Mouse (Mus musculus): ENCODE results near the gene Parvb. TPM values are rescaled to one million over a fixed set of nuclear protein-coding genes. Genes with fewer than 3 reads are reported as not detected.

The Parvb gene
- total and polyA plus RNA-seq, 2 experiments from 2014 or later = 10.8 to 26.1 TPM

GRCm38 (mm10) chr15:84213162-84213739 lies 18.6 kb upstream of the Parvb start:
- peaks cover 18% of the 10 kb centered on the region for H3K4me1 ChIP-seq (ENCODE audit: control insufficient read depth, insufficient read depth)
- TF ChIP-seq CTCF (IDR thresholded peaks at IDR 0.05; ENCODE audit: low read depth) = no peak
- no peak for TF ChIP-seq EP300 (IDR thresholded peaks at IDR 0.05; ENCODE audit: low read depth)
- H3K4me3 ChIP-seq (ENCODE audit: low read depth, low read length) = no peak overlapping the region
- ATAC-seq (ENCODE audit: insufficient read depth, low read depth) = no peak
- H3K36me3 ChIP-seq (replicated peaks; ENCODE audit: control insufficient read depth, insufficient read depth, low read length) = peaks cover 53% of the 10 kb centered on the region
- WGBS = 54% methylated on average over 6 of the region's 6 CpGs
- DNase-seq (ENCODE audit: low spot score) = no peak
- H3K27me3 ChIP-seq (ENCODE audit: control insufficient read depth, insufficient read depth, low read length) = no peaks in the 10 kb centered on the region
- H3K27ac ChIP-seq (ENCODE audit: low read depth) = peak overlapping the region; percentile 26; the same call in 1 of the 2 replicates
- H3K4me2 ChIP-seq (ENCODE audit: low read depth, low read length) = no peak overlapping the region
- no peaks in the 10 kb centered on the region for H3K9me3 ChIP-seq (replicated peaks; ENCODE audit: control insufficient read depth, low read length)
- H3K9ac ChIP-seq (replicated peaks; ENCODE audit: low read depth, low read length) = no peak overlapping the region

- Histone ChIP-seq H3K4me3 (ENCODE audit: low read depth, low read length) (no peak overlapping the region), H3K27me3 (ENCODE audit: control insufficient read depth, insufficient read depth, low read length) (no peaks in the 10 kb centered on the region), H3K9ac (replicated peaks; ENCODE audit: low read depth, low read length) (no peak overlapping the region), H3K9me3 (replicated peaks; ENCODE audit: control insufficient read depth, low read length) (no peaks in the 10 kb centered on the region), H3K4me2 (ENCODE audit: low read depth, low read length) (no peak overlapping the region), H3K27ac (ENCODE audit: low read depth) (no peak overlapping the region), H3K36me3 (replicated peaks; ENCODE audit: control insufficient read depth, insufficient read depth, low read length) (peaks cover 41% of the 10 kb centered on the region), H3K4me1 (ENCODE audit: control insufficient read depth, insufficient read depth) (peaks cover 20% of the 10 kb centered on the region)
- ATAC-seq (ENCODE audit: insufficient read depth, low read depth) (no peak), DNase-seq (ENCODE audit: low spot score) (no peak)
- no peak for TF ChIP-seq EP300 (IDR thresholded peaks at IDR 0.05; ENCODE audit: low read depth)
- no peak for TF ChIP-seq CTCF (IDR thresholded peaks at IDR 0.05; ENCODE audit: low read depth)
- WGBS = 76% methylated on average over 7 of the region's 7 CpGs
Measured at GRCm38 (mm10) chr15:84214476-84214875, 17.4 kb upstream of the Parvb start.

DNA sequence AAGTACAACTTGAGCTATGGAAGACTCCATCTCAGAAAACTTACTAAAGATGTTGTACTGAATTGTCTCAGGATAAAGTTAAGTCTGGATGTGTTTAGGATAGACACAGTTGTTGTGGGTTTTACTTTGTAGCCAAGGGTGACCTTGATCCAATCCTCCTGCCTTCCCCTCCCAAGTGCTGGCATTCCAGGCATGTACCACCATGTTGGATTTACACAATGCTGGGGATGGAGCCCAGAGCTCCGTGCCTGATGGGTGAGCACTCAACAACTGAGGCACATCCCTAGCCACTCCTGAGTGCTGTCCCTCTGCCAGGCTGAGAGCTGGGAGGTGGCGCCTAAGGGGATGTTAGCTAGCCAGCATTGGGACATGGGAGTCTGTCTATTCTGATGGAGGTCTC lies 16.6 kb upstream of the Parvb start:
- H3K4me3 ChIP-seq (ENCODE audit: low read depth, low read length) = no peak overlapping the region

GRCm38 (mm10) chr15:84216026-84216425 lies 15.8 kb upstream of the Parvb start:
- TF ChIP-seq CTCF (IDR thresholded peaks at IDR 0.05; ENCODE audit: low read depth) (no peak), EP300 (IDR thresholded peaks at IDR 0.05; ENCODE audit: low read depth) (no peak)
- DNase-seq (ENCODE audit: low spot score) (no peak), ATAC-seq (ENCODE audit: insufficient read depth, low read depth) (no peak)
- H3K9me3 ChIP-seq (replicated peaks; ENCODE audit: control insufficient read depth, low read length) = no peaks in the 10 kb centered on the region
- no peak overlapping the region for H3K4me2 ChIP-seq (ENCODE audit: low read depth, low read length)
- peaks cover 25% of the 10 kb centered on the region for H3K36me3 ChIP-seq (replicated peaks; ENCODE audit: control insufficient read depth, insufficient read depth, low read length)
- H3K27me3 ChIP-seq (ENCODE audit: control insufficient read depth, insufficient read depth, low read length) = no peaks in the 10 kb centered on the region
- no peak overlapping the region for H3K4me3 ChIP-seq (ENCODE audit: low read depth, low read length)
- no peak overlapping the region for H3K27ac ChIP-seq (ENCODE audit: low read depth)
- peaks cover 20% of the 10 kb centered on the region for H3K4me1 ChIP-seq (ENCODE audit: control insufficient read depth, insufficient read depth)
- H3K9ac ChIP-seq (replicated peaks; ENCODE audit: low read depth, low read length) = no peak overlapping the region

More for the DNA sequence above, 16.6 kb upstream of the Parvb start:
- DNase-seq (ENCODE audit: low spot score) (no peak), ATAC-seq (ENCODE audit: insufficient read depth, low read depth) (no peak)
- Histone ChIP-seq H3K9ac (replicated peaks; ENCODE audit: low read depth, low read length) (no peak overlapping the region), H3K27ac (ENCODE audit: low read depth) (no peak overlapping the region), H3K27me3 (ENCODE audit: control insufficient read depth, insufficient read depth, low read length) (no peaks in the 10 kb centered on the region), H3K4me2 (ENCODE audit: low read depth, low read length) (no peak overlapping the region), H3K36me3 (replicated peaks; ENCODE audit: control insufficient read depth, insufficient read depth, low read length) (peaks cover 33% of the 10 kb centered on the region), H3K9me3 (replicated peaks; ENCODE audit: control insufficient read depth, low read length) (no peaks in the 10 kb centered on the region), H3K4me1 (ENCODE audit: control insufficient read depth, insufficient read depth) (peaks cover 20% of the 10 kb centered on the region)
- WGBS = 61% methylated on average over 2 of the region's 2 CpGs
- TF ChIP-seq EP300 (IDR thresholded peaks at IDR 0.05; ENCODE audit: low read depth) = no peak

DNA sequence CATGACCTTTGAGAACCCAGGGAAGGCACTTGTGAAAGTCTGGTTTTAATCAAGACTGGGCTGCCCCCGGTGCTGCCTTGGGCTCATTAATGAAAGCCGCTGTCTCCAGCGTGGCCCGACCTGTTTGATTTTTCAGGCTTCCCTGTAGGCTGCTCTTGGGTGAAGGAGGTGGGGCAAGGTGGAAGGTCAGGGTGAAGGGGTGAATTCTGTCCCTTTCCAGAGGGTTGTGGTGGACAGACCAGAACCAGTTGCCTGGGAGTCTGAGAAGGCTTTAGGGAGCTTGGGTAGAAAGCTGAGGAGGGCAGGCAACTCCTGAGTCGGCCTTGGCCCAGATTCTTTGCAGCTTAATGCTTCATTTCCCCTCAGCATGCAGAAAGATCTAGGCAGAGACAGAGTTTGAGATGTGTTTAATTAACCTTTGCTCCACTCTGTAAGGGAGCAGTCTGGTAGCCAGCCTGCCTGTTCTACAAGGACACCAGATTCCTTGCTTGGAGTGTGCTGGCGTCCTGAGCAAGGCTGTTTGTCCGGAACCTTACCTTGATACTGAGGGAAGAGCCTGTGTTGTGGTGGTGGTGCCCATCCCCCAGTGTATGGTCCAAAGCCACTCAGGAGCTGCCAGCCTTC lies 15.3 kb upstream of the Parvb start:
- TF ChIP-seq CTCF (IDR thresholded peaks at IDR 0.05; ENCODE audit: low read depth) = no peak
- no peak for TF ChIP-seq EP300 (IDR thresholded peaks at IDR 0.05; ENCODE audit: low read depth)
- no peaks in the 10 kb centered on the region for H3K27me3 ChIP-seq (ENCODE audit: control insufficient read depth, insufficient read depth, low read length)
- DNase-seq (ENCODE audit: low spot score) (no peak), ATAC-seq (ENCODE audit: insufficient read depth, low read depth) (no peak)
- H3K36me3 ChIP-seq (replicated peaks; ENCODE audit: control insufficient read depth, insufficient read depth, low read length) = peaks cover 20% of the 10 kb centered on the region
- no peak overlapping the region for H3K4me3 ChIP-seq (ENCODE audit: low read depth, low read length)
- H3K4me2 ChIP-seq (ENCODE audit: low read depth, low read length) = no peak overlapping the region
- H3K27ac ChIP-seq (ENCODE audit: low read depth) = no peak overlapping the region
- H3K4me1 ChIP-seq (ENCODE audit: control insufficient read depth, insufficient read depth) = peaks cover 20% of the 10 kb centered on the region
- H3K9me3 ChIP-seq (replicated peaks; ENCODE audit: control insufficient read depth, low read length) = no peaks in the 10 kb centered on the region
- no peak overlapping the region for H3K9ac ChIP-seq (replicated peaks; ENCODE audit: low read depth, low read length)
- 50% methylated on average over 7 of the region's 7 CpGs for WGBS

All from heart, postnatal 0 days (tissue).